Mouse (Mus musculus) bone marrow, adult 2 months (tissue): ENCODE results near the gene Ttc37.

Experiments
- CTCF ChIP-seq: fragments of 200-500 bp; IDR thresholded peaks from 2 replicates; pipeline ENCODE4 v1.5.1; 2011; ENCODE audit warnings: low read length, control low read depth; ENCODE audit not compliant: control insufficient read depth, insufficient read depth
- POLR2A ChIP-seq: fragments of 200-500 bp; IDR thresholded peaks from 2 replicates; pipeline ENCODE4 v1.6.1; 2011; ENCODE audit warnings: low read depth, mild to moderate bottlenecking, control low read depth, low read length, borderline replicate concordance; ENCODE audit not compliant: control insufficient read depth

DNA sequence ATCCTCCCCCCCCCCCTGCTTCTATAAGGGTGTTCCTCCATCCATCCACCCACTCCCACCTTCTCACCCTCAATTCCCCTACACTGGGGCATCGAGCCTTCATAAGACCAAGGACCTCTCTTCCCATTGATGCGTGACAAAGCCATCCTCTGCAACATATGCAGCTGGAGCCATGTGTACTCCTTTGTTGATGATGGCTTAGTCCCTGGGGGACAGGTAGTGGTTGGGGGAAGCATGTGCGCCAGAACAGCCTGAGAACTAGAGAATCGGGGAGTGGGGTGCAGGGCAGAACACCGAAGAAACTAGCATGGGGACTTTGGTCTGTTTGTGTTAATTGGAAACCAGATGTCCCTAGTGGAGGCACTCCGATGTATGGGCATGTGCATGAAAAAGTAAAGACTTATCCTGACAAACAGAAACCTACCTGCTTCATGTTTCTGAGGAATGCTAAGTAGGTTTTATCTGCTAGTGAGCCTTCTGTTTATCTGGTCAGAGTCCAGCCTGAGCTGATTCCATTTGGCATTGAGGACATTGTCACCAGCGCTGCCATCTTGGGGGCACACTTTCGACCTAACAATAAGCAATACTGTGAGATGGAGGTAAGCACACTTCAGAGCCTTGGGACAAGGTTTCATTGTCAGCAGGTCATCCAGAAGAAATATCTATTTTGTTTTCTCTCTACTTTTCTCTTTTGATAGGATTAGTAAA is 97.1 kb downstream of the Ttc37 start:
- TF ChIP-seq CTCF (no peak), POLR2A (no peak)
